Mouse (Mus musculus) myocyte (in vitro differentiated cells): ENCODE measurements at regions not wholly inside any gene's neighbourhood (a gene's known extent, or its start where the extent isn't known, plus 50 kb on each side); places are given as distances from the start of the nearest gene placed in this dataset.

Experiments used
- CEBPB ChIP-seq: IDR thresholded peaks from 2 replicates; pipeline ENCODE4 v1.6.1; 2011; ENCODE audit warnings: mild to moderate bottlenecking, moderate library complexity; ENCODE audit not compliant: poor library complexity, insufficient read depth, severe bottlenecking
- E2F4 ChIP-seq: IDR thresholded peaks from one replicate; pipeline ENCODE4 v1.6.1; 2011; ENCODE audit warnings: mild to moderate bottlenecking, control low read depth, moderate library complexity; ENCODE audit not compliant: insufficient read depth
- MAX ChIP-seq: IDR thresholded peaks from one replicate; pipeline ENCODE4 v1.6.1; 2011; ENCODE audit warnings: low read depth, mild to moderate bottlenecking, control low read depth
- MYOD1 ChIP-seq, 3 experiments: IDR thresholded peaks; one replicate each; pipeline ENCODE4 v1.6.1; 2011; ENCODE audit warnings: control low read depth in 2 of 3, low read depth in 2 of 3, mild to moderate bottlenecking in 2 of 3, moderate library complexity in 1 of 3; ENCODE audit not compliant: insufficient read length in 2 of 3, control insufficient read depth in 1 of 3
- MYOG ChIP-seq, 3 experiments: IDR thresholded peaks; one replicate each; pipeline ENCODE4 v1.6.1; 2011; ENCODE audit warnings: control low read depth in 2 of 3, low read depth in 2 of 3, mild to moderate bottlenecking in 2 of 3; ENCODE audit not compliant: insufficient read length in 2 of 3, control insufficient read depth in 1 of 3, insufficient read depth in 1 of 3
- POLR2A ChIP-seq: IDR thresholded peaks from one replicate; pipeline ENCODE4 v1.6.1; 2011; ENCODE audit warnings: low read depth, mild to moderate bottlenecking, control low read depth, moderate library complexity; ENCODE audit not compliant: insufficient read length
- POLR2AphosphoS2 ChIP-seq: IDR thresholded peaks from one replicate; pipeline ENCODE4 v1.6.1; 2011; ENCODE audit warnings: low read depth, control low read depth; ENCODE audit not compliant: insufficient read length
- REST ChIP-seq: IDR thresholded peaks from one replicate; pipeline ENCODE4 v1.6.1; 2011; ENCODE audit warnings: mild to moderate bottlenecking, control low read depth, moderate library complexity; ENCODE audit not compliant: insufficient read depth, insufficient read length
- TCF12 ChIP-seq: IDR thresholded peaks from one replicate; pipeline ENCODE4 v1.6.1; 2011; ENCODE audit warnings: mild to moderate bottlenecking, control low read depth; ENCODE audit not compliant: poor library complexity, insufficient read depth, severe bottlenecking
- TCF3 ChIP-seq: IDR thresholded peaks from one replicate; pipeline ENCODE4 v1.6.1; 2011; ENCODE audit warnings: low read depth, control low read depth; ENCODE audit not compliant: insufficient read length
- USF1 ChIP-seq: IDR thresholded peaks from one replicate; pipeline ENCODE4 v1.6.1; 2011; ENCODE audit warnings: low read depth, mild to moderate bottlenecking, control low read depth, moderate library complexity

DNA sequence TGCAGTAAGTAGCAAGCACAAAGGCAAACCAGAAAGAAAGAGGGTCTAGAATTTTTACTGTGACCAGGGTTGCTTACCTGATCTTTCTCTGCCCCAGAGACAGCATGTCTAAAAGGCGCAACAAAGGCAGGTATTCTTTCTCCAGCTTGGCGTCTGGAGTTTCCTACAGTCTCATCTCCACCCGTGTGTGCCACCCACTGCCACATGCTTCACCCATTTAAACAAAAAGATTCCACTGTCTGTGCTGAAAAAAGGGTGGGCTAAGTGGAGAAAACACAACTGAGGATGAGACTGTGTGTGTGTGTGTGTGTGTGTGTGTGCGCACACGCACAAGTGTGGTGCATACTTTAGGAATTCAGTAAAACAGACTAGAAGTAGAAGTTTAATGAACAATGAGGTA lies 69.9 kb upstream of the Dph5 start:
- TF ChIP-seq E2F4 (no peak), MAX (no peak), POLR2A (no peak), MYOG (IDR thresholded peaks at IDR 0.05; ENCODE audit: control insufficient read depth in 1 of 3, insufficient read depth in 1 of 3, insufficient read length in 2 of 3, low read depth in 2 of 3) (no peak), CEBPB (no peak), POLR2AphosphoS2 (no peak), MYOD1 (IDR thresholded peaks at IDR 0.05; ENCODE audit: control insufficient read depth in 1 of 3, insufficient read length in 2 of 3, low read depth in 2 of 3) (no peak), USF1 (no peak), REST (no peak), TCF12 (no peak), TCF3 (no peak)
